Mouse (Mus musculus): ENCODE results near the gene Fance.
A peak's percentile ranks its signal among the peaks of the same experiment; 100 is the strongest.
"Not testable (repeated sequence)": the region's sequence is repeated elsewhere in the genome, so short reads cannot be mapped to it uniquely, and the experiment has no call there.

Gene Fance

DNA sequence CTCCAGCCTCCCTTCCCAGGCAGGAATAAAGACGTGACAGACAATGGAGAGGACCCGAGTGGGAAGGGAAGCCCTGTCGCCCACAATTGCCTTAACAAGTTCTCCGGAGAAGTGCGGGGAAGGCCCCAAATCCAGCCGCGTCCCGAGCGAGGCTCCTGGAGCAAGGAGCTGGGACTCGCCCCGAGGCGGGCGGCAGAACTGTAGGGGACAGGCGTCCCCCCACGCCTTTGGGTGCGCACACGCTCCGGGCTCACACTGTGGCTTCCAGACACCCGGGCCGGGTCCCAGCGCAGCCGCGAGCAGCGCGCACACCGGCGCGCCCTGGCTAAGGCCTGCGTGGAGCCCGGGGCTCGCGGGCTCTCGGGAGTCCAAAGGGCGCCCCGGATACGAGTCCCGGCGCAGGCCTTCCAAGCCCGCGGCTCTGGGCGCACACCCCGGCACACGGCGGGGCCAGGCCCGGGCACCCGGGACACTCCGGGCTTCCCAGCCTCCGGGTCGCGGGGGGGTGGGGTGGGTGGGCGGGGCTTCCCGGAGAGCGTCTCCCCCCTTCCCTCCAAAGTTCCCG, 36.7 kb downstream of the Fance start:
- DNase-seq (ENCODE audit: low spot score) = no peak

DNA sequence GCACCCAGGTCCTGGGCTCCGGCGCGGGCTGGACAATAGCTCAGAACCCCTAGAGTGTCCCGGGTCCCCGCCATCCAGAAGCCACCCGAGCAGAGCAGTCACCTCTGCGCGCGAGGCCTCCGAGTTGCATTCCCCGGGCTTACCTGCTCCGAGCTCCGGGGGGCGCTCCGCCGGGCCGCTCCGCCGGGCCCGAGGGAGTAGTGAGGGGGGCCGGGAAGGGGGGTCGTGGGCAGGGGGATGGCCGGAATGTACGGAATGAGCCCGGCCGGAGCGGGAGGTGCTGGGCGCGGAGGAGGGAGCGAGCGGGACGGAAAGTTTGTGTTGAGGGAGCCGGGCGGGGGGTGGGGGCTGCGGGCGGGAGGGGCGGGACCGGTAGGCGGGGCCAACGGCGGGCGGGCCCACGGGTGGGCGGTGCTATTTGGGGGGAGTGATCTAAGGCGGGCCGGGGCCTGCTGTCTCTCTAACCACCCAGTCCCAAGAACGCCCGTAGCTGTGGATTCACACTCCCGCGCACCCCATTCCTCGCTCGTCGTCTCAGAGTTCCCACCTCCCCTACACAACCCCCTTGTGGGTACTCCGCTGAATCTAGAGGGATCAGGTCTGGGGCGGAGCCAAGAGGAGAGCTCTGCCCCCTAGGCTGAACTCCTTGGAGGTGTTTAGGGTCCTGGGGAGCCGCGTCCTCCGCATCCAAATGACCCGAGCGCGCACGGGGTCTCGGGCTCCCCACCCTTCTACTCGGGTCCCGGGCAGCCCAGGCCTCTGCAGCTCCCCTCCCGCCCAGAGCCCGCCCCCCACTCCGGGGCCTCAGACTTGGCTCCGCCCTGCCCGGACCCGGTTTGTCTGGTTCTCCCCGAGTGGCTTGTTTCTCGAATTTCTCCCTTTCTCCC, 37.4 kb downstream of the Fance start, which contains the start of gene Tead3:
Gene Tead3, minus strand, starts transcription at position 352 of the 887 bp plus-strand sequence.
- DNase-seq (ENCODE audit: low spot score) = no peak

DNA sequence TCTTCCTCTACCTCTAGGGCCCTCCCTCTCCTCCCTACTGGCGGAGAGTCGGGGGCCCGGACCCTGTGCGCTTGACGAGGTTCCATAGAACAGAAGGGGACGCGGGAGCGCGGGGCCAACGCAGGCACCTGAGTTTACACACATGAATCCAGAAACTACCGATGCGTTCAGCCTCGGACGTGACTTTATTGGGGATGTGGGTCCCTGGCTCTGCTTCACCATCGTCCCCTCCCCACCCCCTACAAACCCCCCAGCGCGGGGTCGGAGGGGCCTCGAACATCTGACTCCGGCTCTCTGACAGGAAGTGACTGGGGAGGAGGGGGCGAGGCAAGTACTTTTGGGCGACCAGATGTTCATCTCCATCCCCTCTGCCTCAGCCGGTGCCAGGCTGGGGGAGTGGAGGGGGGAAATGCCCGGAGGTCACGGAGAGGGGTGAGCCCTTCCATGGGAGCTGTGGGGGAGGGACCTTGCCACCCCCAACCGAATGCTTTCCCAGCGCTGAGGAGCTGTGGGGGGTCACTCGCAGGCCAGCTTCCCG, 38.1 kb downstream of the Fance start:
- DNase-seq (ENCODE audit: low spot score) = no peak

DNA sequence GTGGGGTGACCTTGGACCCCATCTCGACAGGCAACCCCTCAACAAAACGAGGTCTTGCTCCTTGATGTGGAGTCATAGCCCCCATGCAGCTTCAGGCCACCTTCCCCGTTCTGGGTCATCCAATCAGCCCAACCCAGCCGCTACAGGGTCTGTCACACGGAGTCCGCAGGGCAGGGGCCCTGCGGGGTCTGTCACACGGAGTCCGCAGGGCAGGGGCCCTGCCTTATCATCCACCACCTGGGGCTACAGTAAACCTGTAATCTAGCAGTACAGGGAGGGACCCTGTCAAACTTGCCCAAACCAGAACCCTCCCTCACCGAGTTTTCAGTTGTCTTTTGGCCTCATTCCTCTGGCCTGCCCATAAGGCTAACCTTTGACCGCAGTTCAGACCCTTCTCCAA, 38.7 kb downstream of the Fance start:
- DNase-seq (ENCODE audit: low spot score) = no peak

DNA sequence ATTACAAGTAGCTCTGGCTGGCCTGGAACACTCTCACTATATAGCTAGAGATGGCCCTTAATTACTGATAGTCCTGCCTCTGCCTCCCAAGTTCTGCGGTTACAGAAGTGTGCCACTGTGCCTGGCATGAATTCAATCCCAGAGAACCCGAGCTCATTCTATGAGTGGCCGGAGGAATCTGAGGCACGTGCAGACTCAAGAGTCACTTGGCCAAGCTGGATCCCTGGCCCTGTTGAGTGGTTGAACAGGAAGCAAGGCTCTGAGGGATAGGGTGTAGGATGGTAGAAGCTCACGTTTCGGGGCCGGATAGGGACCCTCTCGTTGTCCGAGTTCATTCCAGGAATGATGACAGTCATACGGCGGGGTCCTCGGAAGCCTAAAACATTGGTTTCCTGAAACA, 42.6 kb downstream of the Fance start:
- DNase-seq (ENCODE audit: low spot score) = no peak

DNA sequence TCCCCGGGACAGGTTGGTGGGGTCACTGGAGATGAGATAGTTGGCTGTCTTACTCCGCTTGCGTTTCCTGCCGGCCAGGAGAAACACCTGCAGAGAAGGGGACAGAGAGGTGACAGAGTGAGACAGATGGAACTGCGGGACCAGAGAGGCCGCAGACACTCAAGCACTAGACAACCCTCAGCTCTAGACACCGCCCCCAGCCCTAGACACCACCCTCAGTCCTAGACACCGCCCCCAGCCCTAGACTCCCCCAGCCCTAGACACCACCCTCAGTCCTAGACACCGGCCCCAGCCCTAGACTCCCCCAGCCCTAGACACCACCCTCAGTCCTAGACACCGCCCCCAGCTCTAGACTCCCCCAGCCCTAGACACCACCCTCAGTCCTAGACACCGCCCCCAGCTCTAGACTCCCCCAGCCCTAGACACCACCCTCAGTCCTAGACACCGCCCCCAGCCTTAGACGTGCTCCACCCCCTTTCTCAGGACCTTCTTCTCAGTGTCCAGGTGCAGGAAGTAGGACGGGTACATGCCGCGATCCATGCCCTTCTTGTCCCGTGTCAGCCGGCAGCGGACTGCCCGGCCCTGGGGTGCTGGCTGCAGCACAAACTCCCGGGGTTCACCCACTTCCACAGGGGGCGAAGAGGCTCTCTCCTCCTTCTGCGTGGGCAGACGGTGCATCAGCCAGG, 45.4 kb downstream of the Fance start:
- not testable (repeated sequence) for DNase-seq (ENCODE audit: low spot score)

DNA sequence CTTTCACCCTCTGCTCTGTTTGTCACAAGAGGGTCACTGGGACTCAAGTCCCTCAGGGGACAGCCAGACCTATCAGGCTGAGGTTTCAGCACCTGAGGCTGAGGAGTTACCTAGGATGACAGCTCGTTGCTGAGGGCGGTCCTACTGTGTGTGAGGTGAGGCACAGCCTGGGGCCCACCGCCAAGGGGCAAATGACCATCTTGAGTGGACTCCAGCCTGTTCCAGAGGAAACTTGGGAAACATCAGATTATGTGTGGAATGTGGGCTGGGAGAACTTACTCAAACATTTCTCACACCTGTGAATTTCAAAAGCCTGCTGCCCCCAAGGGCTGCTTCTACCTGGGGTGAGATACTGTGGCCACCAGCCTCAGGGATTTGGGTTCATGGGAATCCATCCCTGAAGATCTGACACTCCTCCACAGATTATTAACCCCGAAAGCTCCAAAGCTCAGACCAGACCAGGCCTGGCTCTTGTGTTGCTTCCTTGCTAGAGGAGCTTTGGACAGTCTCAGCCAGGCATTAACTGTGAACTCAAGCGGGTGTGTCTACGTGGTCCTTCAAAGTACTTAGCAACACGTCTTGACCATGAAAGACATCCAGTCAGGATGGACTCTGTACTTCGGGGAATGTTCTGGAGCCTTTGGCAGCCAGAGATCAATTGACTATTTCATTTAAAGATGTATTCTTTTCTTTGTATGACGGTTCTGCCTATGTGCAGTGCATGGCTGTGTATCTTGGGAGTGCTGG, 47.4 kb downstream of the Fance start:
- no peak for DNase-seq (ENCODE audit: low spot score)

DNA sequence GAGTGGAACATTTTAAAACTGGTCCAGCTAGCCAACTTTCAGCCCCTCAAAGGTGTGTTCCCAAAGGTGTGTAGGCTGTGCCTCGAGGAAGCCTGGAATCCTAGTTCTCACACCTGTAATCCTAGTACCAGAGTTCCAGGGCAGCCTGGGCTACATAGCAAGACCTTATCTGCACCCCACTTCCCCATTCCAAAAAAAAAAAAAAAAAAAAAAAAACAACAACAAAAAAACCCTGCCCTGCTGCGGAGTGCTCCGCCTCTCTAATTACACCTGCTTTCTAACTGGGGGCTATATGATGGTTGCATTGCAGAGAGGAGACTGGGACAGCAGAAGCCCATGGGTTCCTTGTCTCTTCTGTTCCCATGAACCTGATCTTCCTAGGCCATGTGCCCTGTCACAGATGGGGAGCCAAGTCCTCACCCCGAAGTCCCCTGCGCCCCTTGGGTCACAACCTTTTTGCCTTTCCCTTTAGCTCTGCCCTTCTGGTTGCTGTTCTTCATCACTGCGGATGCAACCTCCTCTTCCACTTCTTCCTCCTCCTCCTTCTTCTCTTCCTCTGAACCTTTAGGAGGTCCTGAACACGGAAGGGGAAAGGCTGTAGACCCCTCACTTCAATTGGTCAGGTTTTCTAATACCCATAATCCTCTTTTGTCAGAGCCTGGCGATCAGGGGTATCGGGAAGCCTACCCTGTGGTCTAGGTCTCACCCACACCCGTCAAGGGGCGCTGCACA, 48.8 kb downstream of the Fance start:
- DNase-seq (ENCODE audit: low spot score) = no peak

DNA sequence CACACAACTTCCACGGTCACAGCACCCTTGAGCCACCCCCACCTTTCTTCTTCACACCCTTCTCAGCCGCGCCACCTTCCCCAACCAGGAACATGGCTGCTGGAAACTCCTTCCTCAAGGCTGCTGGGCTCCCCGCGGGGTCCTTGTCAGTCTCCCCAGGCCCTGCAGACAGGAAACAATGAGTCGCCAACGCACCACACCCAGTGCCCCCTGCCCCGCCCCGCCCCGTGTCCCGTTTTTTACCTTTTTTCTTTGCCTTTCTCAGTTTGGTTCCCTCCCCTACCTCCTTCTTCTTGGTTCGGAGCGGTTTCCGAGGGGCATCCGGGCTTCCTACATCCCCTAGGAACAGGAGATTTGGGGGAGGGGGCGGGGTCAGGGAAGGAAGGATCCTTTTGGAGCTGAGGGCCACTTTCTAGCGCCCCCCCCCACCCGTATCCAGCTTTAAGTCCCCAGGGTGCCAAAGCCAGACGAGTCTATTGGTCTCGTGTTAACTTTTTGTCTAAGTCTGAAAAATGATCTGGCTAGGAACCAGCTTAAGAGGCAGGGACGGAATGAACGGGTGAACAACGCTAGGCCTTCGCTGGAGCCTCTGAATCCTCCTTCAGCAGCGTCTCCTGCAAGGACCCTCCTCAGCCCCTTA, 49.5 kb downstream of the Fance start:
- no peak for DNase-seq (ENCODE audit: low spot score)

DNA sequence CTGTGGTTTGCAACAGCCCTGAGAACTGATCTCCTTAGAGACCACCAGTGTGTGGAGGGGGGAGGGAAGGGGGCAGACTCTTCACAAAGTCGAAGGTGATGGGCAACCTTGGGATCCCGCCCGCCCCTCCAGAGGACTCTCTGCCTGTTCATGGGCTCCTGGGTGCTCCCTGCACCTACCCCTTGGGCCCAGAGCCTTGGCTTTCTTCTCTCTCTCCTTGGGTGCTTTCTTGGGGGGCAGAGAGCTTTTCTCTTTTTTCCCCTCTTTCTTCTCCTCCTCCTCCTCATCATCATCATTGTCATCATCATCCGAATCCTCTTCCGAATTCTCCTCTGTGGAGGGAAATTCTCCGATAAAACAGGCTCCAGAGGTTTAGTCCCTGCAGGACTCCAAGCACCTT, 50.2 kb downstream of the Fance start:
- no peak for DNase-seq (ENCODE audit: low spot score)

DNA sequence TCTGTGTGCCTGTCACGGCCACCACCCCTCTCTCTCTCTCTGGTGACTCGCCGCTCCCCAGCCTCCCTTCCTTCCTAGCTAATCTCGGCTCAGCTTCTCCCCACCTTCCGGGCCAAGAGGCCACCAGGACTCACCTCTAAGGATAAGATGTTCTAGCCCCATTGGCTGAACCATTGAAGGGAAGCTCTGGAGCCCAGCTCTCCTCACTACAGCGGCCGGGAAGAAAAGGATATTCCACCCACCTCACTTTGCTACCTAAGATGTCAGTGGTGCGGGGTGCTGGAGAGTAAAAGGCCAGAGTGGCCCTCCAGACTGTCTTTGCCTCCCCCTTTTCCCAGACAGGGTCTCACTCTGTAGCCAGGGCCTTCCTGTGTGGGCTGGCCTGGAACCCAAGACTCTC, 51.8 kb downstream of the Fance start, which contains the start of gene Tulp1:
Gene Tulp1, minus strand, starts transcription at position 101 of the 400 bp plus-strand sequence.
- no peak for DNase-seq (ENCODE audit: low spot score)

DNA sequence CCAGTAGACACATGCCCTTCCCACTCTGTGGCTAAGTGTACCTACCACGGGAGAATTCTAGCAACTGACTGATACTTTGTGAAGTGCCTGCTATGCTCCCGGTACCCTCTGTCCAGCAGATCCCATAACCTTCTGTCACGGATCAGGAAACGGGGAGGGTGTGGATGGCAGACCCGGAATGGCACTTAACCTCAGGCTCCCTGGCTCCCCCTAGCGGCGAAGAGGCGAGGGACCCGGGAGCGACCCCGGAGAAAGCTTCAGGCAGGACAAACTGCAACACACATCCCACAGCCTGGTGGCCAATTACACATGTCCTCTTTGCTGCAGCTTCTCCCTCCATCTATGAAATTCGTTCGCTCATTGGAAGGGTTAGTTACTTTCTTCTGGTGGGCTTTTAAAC, 55.1 kb downstream of the Fance start:
- peak; percentile 41 for DNase-seq (ENCODE audit: low spot score)

DNA sequence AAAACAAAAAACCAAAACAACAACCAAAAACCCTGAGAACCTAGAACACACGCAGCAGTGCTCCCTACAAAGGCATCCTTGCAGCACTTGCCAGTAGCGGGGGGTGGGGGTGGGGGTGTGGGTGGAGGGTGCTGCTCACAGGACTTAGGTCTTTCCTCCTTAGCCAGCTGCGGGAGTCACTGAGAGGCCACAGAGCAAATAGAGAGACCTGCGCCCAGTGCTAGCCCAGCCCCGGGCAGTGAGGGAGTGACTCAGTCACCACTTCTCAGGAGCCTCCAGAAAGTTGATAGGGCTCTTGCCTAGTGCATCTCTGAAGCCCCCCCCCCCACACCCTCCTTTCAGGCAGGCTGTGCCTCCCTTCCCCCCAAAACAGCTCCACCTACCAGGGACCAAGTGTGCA, 55.7 kb downstream of the Fance start:
- DNase-seq (ENCODE audit: low spot score) = no peak

DNA sequence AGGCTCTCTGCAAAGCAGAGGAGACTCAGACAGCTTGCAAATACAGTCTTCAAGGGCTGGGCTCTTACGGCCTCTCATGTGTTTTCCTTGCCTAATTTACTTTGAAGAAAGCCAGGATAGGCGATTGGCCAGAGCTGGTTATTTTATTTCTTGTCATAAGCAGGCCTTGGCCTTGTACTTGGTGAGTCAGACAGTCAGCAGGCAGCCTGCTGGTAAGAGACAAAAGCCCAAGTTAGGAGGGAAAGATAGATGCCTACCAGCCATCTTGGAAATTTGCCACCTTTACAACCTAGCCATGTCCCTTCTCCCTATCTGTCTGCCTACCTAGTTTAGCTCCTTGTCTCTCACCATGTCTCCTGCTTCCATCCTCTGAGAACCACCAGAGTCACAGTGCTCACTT, 58.0 kb downstream of the Fance start:
- no peak for DNase-seq (ENCODE audit: low spot score)

DNA sequence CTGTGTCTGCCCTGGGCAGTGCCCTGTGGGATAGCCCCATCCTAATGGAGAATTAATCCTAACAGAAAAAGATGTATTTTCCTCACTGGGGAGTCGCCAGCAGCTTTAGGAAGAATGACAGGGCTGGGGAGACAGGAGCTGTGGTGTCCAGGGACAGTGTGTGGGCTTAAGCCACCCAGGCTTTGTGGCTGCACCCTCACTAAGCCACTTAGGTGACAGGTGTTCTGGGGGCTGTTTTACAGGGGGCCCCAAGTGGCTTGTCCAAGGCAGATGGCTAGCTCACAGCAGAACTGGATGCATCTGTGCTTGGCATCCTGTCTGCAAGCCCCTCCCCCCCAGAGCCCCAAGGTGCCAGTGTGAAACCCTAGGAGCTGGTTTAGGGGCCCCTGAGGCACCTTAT, 58.6 kb downstream of the Fance start:
- DNase-seq (ENCODE audit: low spot score) = no peak

DNA sequence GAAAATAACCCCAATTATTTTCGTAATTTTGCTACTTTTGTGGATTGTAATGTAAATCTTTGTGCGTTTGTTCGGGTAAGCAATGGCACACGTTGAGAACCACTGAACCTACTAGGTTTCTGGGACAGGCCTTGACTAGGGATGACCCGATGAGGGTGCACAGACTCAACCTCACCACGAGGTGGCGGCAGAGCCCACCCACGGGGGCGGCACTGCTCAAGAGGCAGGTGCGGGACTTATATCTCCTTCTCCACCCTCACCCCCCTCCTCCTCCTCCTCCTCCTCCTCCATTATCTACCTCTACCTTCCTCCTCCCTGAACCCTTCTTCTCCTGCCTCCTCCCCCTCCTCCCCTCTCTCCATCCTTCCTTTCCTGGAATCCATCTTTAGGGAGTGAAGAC, 60.5 kb downstream of the Fance start:
- DNase-seq (ENCODE audit: low spot score) = no peak

DNA sequence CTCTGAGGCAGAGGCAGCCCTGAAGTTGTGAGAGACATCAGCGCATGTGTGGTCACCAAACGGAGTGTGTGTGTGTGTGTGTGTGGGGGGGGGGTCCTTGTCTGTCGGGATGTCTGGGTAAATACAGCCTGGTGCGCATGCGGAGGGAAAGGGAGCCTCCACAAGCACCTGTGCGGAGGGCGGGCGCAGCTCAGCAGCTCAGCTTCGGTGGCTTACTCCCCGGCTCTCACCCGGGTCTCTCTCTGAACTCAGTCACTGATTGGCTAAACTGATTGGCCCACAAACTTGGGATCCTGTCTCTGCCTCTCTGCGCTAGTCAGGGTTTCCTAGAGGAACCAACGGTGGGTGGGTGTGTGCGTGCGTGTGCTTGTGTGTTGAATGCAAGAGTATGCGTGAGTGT, 61.2 kb downstream of the Fance start:
- DNase-seq (ENCODE audit: low spot score) = no peak

DNA sequence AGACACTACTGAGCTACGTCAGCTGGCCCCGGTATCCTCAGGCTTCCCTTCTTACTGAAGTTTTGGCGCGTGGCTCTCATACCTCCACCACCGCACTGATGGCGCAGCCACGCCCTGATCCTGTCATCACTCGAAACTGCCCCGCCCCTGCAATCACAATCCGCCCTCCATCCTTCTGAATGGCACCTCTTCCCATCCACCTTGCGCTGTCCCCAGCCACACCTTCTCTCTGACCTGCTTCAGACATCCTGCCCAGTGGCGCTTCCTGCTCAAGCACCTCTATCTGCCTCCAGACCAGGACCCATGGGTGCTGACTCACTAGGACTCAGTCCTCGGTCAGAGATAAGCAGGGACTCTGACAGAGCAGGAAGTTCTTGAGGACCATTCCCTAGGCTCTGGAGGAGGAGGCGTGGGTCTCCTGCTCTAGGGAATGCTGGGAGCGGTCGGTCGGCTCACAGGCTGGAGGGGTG, 62.3 kb downstream of the Fance start:
- no peak for DNase-seq (ENCODE audit: low spot score)

All from left cerebral cortex, adult 11 months (tissue).